Mouse (Mus musculus): ENCODE measurements around the gene Prickle1.

The Prickle1 gene

GRCm38 (mm10) chr15:93499866-93500265, 95.8 kb downstream of the Prickle1 start:
- DNase-seq, result no peak

DNA sequence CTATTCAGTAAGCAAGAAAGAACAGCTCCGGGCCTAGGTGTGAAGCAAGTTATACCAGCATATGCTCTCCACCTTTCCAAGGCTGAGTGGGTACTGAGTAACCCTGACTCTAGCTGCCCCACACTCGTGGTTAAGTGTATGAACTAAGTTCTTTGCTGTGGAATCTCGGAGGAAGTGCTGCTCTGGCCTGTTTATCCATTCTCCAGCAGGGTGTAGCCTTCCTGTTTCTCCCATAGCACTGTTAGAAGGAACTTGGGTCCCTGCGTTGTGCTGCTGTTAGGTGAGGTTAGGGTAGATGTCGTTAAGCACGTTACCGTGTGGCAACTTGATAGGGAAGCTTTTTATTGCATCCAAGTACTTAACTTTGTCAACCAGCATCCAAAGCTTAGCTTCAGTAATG, 101.0 kb downstream of the Prickle1 start:
- peak in 1 of 2 experiments; percentile 20 for DNase-seq

- DNase-seq, result no peak
Observed at GRCm38 (mm10) chr15:93489597-93489996, 106.1 kb downstream of the Prickle1 start.

GRCm38 (mm10) chr15:93486066-93486465, 109.6 kb downstream of the Prickle1 start:
- DNase-seq, result peak; percentile 38 to 51

GRCm38 (mm10) chr15:93485252-93485651, 110.4 kb downstream of the Prickle1 start:
- DNase-seq, result no peak

- no peak for DNase-seq
Observed at GRCm38 (mm10) chr15:93484261-93484710, 111.4 kb downstream of the Prickle1 start.

DNA sequence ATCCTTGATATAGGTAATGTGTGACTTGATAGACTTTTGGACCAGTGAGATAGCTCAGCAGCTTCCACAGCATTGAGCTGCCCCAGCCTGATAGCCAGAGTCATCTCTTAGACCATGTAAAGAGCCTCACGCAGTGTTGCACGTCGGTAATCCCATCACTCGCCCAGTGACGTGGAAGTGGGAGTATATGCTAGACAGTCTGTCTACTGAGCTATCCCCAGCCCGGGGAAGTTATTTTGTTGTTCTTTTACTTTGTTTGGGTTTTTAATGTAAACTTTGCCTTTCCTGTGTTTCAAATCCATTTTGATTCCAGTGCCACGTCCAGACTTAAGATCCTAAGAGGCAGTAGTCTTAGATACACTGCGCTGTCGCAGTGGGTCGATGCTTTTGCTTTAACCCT, 114.6 kb downstream of the Prickle1 start:
- no peak for DNase-seq

GRCm38 (mm10) chr15:93479445-93479844, 116.2 kb downstream of the Prickle1 start:
- DNase-seq, result no peak

DNA sequence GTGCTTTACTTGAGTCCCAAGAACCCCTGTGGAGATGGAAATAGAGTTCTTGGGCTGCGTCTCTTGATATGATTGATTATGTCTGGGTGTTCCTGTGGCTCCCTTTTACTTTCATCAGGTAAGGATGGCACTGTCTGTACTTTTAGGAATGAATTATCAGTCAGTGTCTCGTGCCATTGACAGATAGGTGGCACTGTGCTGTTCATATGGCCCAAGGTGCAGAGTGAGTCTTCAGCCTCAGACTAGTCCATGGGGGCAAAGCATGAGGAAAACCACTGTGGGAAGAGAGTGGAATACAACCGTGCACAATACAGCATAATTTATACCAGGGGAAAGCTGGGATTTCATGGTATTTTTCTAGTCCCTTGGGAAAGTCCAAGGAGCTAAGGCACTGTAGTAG, 117.0 kb downstream of the Prickle1 start:
- no peak for DNase-seq

GRCm38 (mm10) chr15:93477729-93478128, 118.0 kb downstream of the Prickle1 start:
- DNase-seq, result no peak

- DNase-seq, result no peak
Observed at GRCm38 (mm10) chr15:93475688-93476087, 120.0 kb downstream of the Prickle1 start.

DNA sequence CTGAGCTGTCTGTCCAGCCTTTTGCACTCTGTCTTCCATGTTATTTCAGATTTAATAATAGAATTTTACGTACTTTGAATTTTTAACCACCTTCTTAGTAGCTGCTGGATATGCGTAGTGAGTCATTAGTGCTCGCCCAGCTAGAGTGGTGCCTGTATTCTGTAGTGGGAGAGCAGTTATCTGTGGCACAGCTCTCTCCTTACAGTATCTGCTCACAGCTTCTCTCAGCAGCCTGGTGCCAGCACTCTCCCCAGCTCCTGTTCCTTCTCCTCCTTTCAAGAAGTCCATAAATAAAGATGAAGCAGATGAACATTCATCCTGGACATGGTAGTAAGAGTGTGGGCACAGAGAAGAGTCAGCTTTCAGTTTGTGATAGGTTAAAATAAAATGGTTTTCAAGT, 121.4 kb downstream of the Prickle1 start:
- DNase-seq, result no peak

- no peak for DNase-seq
Observed at GRCm38 (mm10) chr15:93472089-93472488, 123.6 kb downstream of the Prickle1 start.

GRCm38 (mm10) chr15:93471651-93472050, 124.0 kb downstream of the Prickle1 start:
- DNase-seq, result no peak

GRCm38 (mm10) chr15:93461066-93461465, 134.6 kb downstream of the Prickle1 start:
- no peak for DNase-seq

- no peak for DNase-seq
Observed at GRCm38 (mm10) chr15:93459422-93459821, 136.3 kb downstream of the Prickle1 start.

DNA sequence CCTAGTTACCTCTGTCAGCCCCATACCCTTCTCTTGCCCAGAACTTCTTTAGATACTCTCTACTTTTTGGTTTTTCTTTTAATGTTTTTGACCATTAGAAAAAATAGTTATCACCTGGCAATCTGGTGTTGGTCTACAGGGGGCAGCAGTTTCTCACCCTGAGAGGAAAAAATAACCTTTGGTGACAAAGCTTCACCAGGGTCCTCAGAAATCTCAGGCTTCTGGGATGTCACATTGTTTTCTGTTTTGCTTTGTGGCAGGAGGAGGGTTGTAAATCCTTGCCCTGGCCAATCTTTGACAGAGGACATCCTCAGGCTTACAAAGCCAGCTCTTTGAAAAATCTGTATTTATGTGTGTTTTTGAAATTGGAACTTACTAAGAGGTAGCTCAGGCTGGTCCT, 139.7 kb downstream of the Prickle1 start:
- peak in 1 of 2 experiments; percentile 48 for DNase-seq

GRCm38 (mm10) chr15:93453296-93453695, 142.4 kb downstream of the Prickle1 start:
- no peak for DNase-seq
